In genomic region chrX:99245541-99245940, GRCm38 (mm10) we compare ENCODE assay signal across 22 mouse cellular contexts.
"Had no signal": no experiment of that assay in that cellular context is flagged by ENCODE, and none has a peak within 500 bp of the region (broad histone marks: within the 10 kb centered on the region; RNA-seq: fewer than 3 reads in every experiment).

No protein-coding gene starts in this region.

- H3K9me3 ChIP-seq: kidney, embryonic 15.5 days; limb, embryonic 12.5 days; limb, embryonic 15.5 days; midbrain, embryonic 12.5 days; midbrain, embryonic 15.5 days; neural tube, embryonic 12.5 days; neural tube, embryonic 15.5 days had no signal

- H3K4me3 ChIP-seq: kidney, embryonic 15.5 days; limb, embryonic 12.5 days; limb, embryonic 15.5 days; midbrain, embryonic 12.5 days; midbrain, embryonic 15.5 days; neural tube, embryonic 12.5 days; neural tube, embryonic 15.5 days had no signal

- H3K4me1 ChIP-seq: midbrain, embryonic 12.5 days; midbrain, embryonic 15.5 days; neural tube, embryonic 12.5 days; neural tube, embryonic 15.5 days had no signal

- ATAC-seq: liver, postnatal 0 days; lung, postnatal 0 days; midbrain, embryonic 15.5 days had no signal

- H3K27ac ChIP-seq: kidney, embryonic 15.5 days; limb, embryonic 12.5 days; limb, embryonic 15.5 days; liver, embryonic 14.5 days; macrophage; midbrain, embryonic 12.5 days; midbrain, embryonic 15.5 days; neural tube, embryonic 12.5 days; neural tube, embryonic 15.5 days; stomach, postnatal 0 days had no signal

- H3K4me2 ChIP-seq: kidney, embryonic 15.5 days; limb, embryonic 12.5 days; limb, embryonic 15.5 days; liver, embryonic 11.5 days; lung, embryonic 14.5 days; midbrain, embryonic 12.5 days; midbrain, embryonic 15.5 days; neural tube, embryonic 12.5 days; neural tube, embryonic 15.5 days had no signal

- DNase-seq: kidney, adult 8-10 months; kidney, postnatal 10 days; kidney, postnatal 36 days; liver, postnatal 0 days; lung, embryonic 14.5 days; right cerebral cortex, adult 18-20 months; right cerebral cortex, postnatal 14 days; right cerebral cortex, postnatal 4 days; thymus, adult 2 months; thymus, postnatal 25 days had no signal

- H3K36me3 ChIP-seq: kidney, embryonic 15.5 days; limb, embryonic 12.5 days; limb, embryonic 15.5 days; midbrain, embryonic 12.5 days; midbrain, embryonic 15.5 days; neural tube, embryonic 12.5 days; neural tube, embryonic 15.5 days had no signal

- H3K9ac ChIP-seq: kidney, embryonic 15.5 days; limb, embryonic 12.5 days; limb, embryonic 15.5 days; liver, embryonic 14.5 days; liver, postnatal 0 days; lung, embryonic 14.5 days; midbrain, embryonic 12.5 days; midbrain, embryonic 15.5 days; neural tube, embryonic 12.5 days; neural tube, embryonic 15.5 days had no signal
